Mouse (Mus musculus) 3T3-L1 (cell line): ENCODE measurements around the gene Card11.
A peak's percentile ranks its signal among the peaks of the same experiment; 100 is the strongest.

Experiments
- DNase-seq: peaks from one replicate; pipeline ENCODE4 v3.0.0-alpha.2; 2015; ENCODE audit warnings: low read depth, low spot score

Gene Card11

GRCm38 (mm10) chr5:140918519-140918918, 81.9 kb downstream of the Card11 start:
- DNase-seq, result no peak

GRCm38 (mm10) chr5:140917807-140918206, 82.6 kb downstream of the Card11 start:
- DNase-seq, result no peak

- DNase-seq, result no peak
Observed at GRCm38 (mm10) chr5:140910841-140911240, 89.5 kb downstream of the Card11 start.

GRCm38 (mm10) chr5:140900866-140901265, 99.5 kb downstream of the Card11 start:
- no peak for DNase-seq

GRCm38 (mm10) chr5:140891080-140891479, 109.3 kb downstream of the Card11 start:
- DNase-seq, result no peak

- DNase-seq, result no peak
Observed at GRCm38 (mm10) chr5:140890050-140890449, 110.3 kb downstream of the Card11 start.

- peak; percentile 25 for DNase-seq
Observed at GRCm38 (mm10) chr5:140889539-140889938, 110.8 kb downstream of the Card11 start.

GRCm38 (mm10) chr5:140887871-140888270, 112.5 kb downstream of the Card11 start:
- no peak for DNase-seq

GRCm38 (mm10) chr5:140884966-140885365, 115.4 kb downstream of the Card11 start:
- no peak for DNase-seq

- no peak for DNase-seq
Observed at GRCm38 (mm10) chr5:140882391-140882790, 118.0 kb downstream of the Card11 start.

- no peak for DNase-seq
Observed at GRCm38 (mm10) chr5:140880151-140880550, 120.2 kb downstream of the Card11 start.

- DNase-seq, result no peak
Observed at GRCm38 (mm10) chr5:140878644-140879043, 121.7 kb downstream of the Card11 start.

- DNase-seq, result no peak
Observed at GRCm38 (mm10) chr5:140873736-140874307, 126.6 kb downstream of the Card11 start.

GRCm38 (mm10) chr5:140873039-140873551, 127.3 kb downstream of the Card11 start:
- no peak for DNase-seq

- DNase-seq, result no peak
Observed at GRCm38 (mm10) chr5:140872532-140873038, 127.8 kb downstream of the Card11 start.

GRCm38 (mm10) chr5:140871241-140871640, 129.1 kb downstream of the Card11 start:
- DNase-seq, result no peak

GRCm38 (mm10) chr5:140869034-140869433, 131.3 kb downstream of the Card11 start:
- peak; percentile 75 for DNase-seq

GRCm38 (mm10) chr5:140859730-140860129, 140.7 kb downstream of the Card11 start:
- DNase-seq, result no peak

- peak; percentile 30 for DNase-seq
Observed at GRCm38 (mm10) chr5:140858335-140858734, 142.0 kb downstream of the Card11 start.

GRCm38 (mm10) chr5:140857432-140858154, 142.8 kb downstream of the Card11 start:
- DNase-seq, result no peak

GRCm38 (mm10) chr5:140855909-140856530, 144.4 kb downstream of the Card11 start:
- no peak for DNase-seq

GRCm38 (mm10) chr5:140854700-140855099, 145.7 kb downstream of the Card11 start:
- DNase-seq, result no peak
